Mouse (Mus musculus): ENCODE data around the gene Mgat5.
A peak's percentile ranks its signal among the peaks of the same experiment; 100 is the strongest.

Gene Mgat5

GRCm38 (mm10) chr1:127383071-127383470 is 178.3 kb downstream of the Mgat5 start:
- DNase-seq (ENCODE audit: low spot score in 2 of 2) = no peak

- DNase-seq (ENCODE audit: low spot score in 2 of 2) = no peak
Observed at GRCm38 (mm10) chr1:127387226-127387625, 182.4 kb downstream of the Mgat5 start.

GRCm38 (mm10) chr1:127387661-127388060 is 182.8 kb downstream of the Mgat5 start:
- no peak for DNase-seq (ENCODE audit: low spot score in 2 of 2)

- DNase-seq (ENCODE audit: low spot score in 2 of 2) = no peak
Observed at GRCm38 (mm10) chr1:127394716-127395115, 189.9 kb downstream of the Mgat5 start.

GRCm38 (mm10) chr1:127395724-127396123 is 190.9 kb downstream of the Mgat5 start:
- DNase-seq (ENCODE audit: low spot score in 2 of 2) = no peak

GRCm38 (mm10) chr1:127396569-127397349 is 191.9 kb downstream of the Mgat5 start:
- no peak for DNase-seq (ENCODE audit: low spot score in 2 of 2)

GRCm38 (mm10) chr1:127397396-127397795 is 192.6 kb downstream of the Mgat5 start:
- no peak for DNase-seq (ENCODE audit: low spot score in 2 of 2)

GRCm38 (mm10) chr1:127398186-127398585 is 193.4 kb downstream of the Mgat5 start:
- no peak for DNase-seq (ENCODE audit: low spot score in 2 of 2)

GRCm38 (mm10) chr1:127400198-127400597 is 195.4 kb downstream of the Mgat5 start:
- no peak for DNase-seq (ENCODE audit: low spot score in 2 of 2)

- DNase-seq (ENCODE audit: low spot score in 2 of 2) = no peak
Observed at GRCm38 (mm10) chr1:127400666-127401065, 195.9 kb downstream of the Mgat5 start.

- no peak for DNase-seq (ENCODE audit: low spot score in 2 of 2)
Observed at GRCm38 (mm10) chr1:127404655-127405054, 199.8 kb downstream of the Mgat5 start.

- DNase-seq (ENCODE audit: low spot score in 2 of 2) = no peak
Observed at GRCm38 (mm10) chr1:127408957-127409423, 204.2 kb downstream of the Mgat5 start.

- no peak for DNase-seq (ENCODE audit: low spot score in 2 of 2)
Observed at GRCm38 (mm10) chr1:127409512-127409911, 204.7 kb downstream of the Mgat5 start.

GRCm38 (mm10) chr1:127414500-127414899 is 209.7 kb downstream of the Mgat5 start:
- DNase-seq (ENCODE audit: low spot score in 2 of 2) = no peak

- DNase-seq (ENCODE audit: low spot score in 2 of 2) = no peak
Observed at GRCm38 (mm10) chr1:127415896-127416295, 211.1 kb downstream of the Mgat5 start.

GRCm38 (mm10) chr1:127416971-127417370 is 212.2 kb downstream of the Mgat5 start:
- DNase-seq (ENCODE audit: low spot score in 2 of 2) = no peak

GRCm38 (mm10) chr1:127418916-127419575 is 214.2 kb downstream of the Mgat5 start:
- no peak for DNase-seq (ENCODE audit: low spot score in 2 of 2)

GRCm38 (mm10) chr1:127419581-127419980 is 214.8 kb downstream of the Mgat5 start:
- no peak for DNase-seq (ENCODE audit: low spot score in 2 of 2)

- DNase-seq (ENCODE audit: low spot score in 2 of 2) = no peak
Observed at GRCm38 (mm10) chr1:127420383-127420782, 215.6 kb downstream of the Mgat5 start.

- no peak for DNase-seq (ENCODE audit: low spot score in 2 of 2)
Observed at GRCm38 (mm10) chr1:127420795-127421194, 216.0 kb downstream of the Mgat5 start.

- no peak for DNase-seq (ENCODE audit: low spot score in 2 of 2)
Observed at GRCm38 (mm10) chr1:127422565-127422964, 217.8 kb downstream of the Mgat5 start.

GRCm38 (mm10) chr1:127425021-127425532 is 220.3 kb downstream of the Mgat5 start:
- peak in 1 of 2 experiments; percentile 53 for DNase-seq (ENCODE audit: low spot score in 2 of 2)

GRCm38 (mm10) chr1:127430290-127430689 is 225.5 kb downstream of the Mgat5 start:
- no peak for DNase-seq (ENCODE audit: low spot score in 2 of 2)
